Mouse (Mus musculus) bone marrow, adult 2 months (tissue): ENCODE measurements around the gene Pbrm1.

ENCODE experiments used
- CTCF ChIP-seq: fragments of 200-500 bp; IDR thresholded peaks from 2 replicates; pipeline ENCODE4 v1.5.1; 2011; ENCODE audit warnings: low read length, control low read depth; ENCODE audit not compliant: control insufficient read depth, insufficient read depth
- POLR2A ChIP-seq: fragments of 200-500 bp; IDR thresholded peaks from 2 replicates; pipeline ENCODE4 v1.6.1; 2011; ENCODE audit warnings: low read depth, mild to moderate bottlenecking, control low read depth, low read length, borderline replicate concordance; ENCODE audit not compliant: control insufficient read depth

- TF ChIP-seq CTCF (no peak), POLR2A (no peak)
Measured at GRCm38 (mm10) chr14:30974204-30974603, 44.7 kb upstream of the Pbrm1 start.
